Mouse (Mus musculus) CD8-positive naive resting alpha-beta T cell, adult 57 days (primary cell): ENCODE results near the gene Ces1e. TPM values are rescaled to one million over a fixed set of nuclear protein-coding genes. Genes with fewer than 3 reads are reported as not detected.

ENCODE experiments used
- total RNA-seq: library from RNA; stranded (reverse); gene quantifications from one replicate; pipeline ENCODE4 v1.2.4, GENCODE M21; 2023

The Ces1e gene
- not detected for total RNA-seq

GRCm38 (mm10) chr8:93229446-93229845 is at the start of gene Ces1e:
Ces1e (minus strand) TSS chr8:93229619.

GRCm38 (mm10) chr8:93197685-93198525 is 31.5 kb downstream of the Ces1e start, which contains the start of gene Ces1d:
Ces1d (minus strand) TSS chr8:93197838.

Other genes starting within 250 kb of the Ces1e start
- not detected for gene Ces1a, start 181.4 kb downstream of the Ces1e start, total RNA-seq
- gene Ces1b, start 149.6 kb downstream of the Ces1e start, total RNA-seq = not detected
- not detected for gene Ces1c, start 98.3 kb downstream of the Ces1e start, total RNA-seq
- gene Ces1d, start 31.8 kb downstream of the Ces1e start, total RNA-seq = not detected
- gene Ces1f, start 50.1 kb upstream of the Ces1e start, total RNA-seq = not detected
- gene Ces1g, start 107.7 kb upstream of the Ces1e start, total RNA-seq = not detected
- not detected for gene Ces1h, start 150.1 kb upstream of the Ces1e start, total RNA-seq